Mouse (Mus musculus) kidney, embryonic 14.5 days (tissue): ENCODE results near the gene Ptpa. TPM values are rescaled to one million over a fixed set of nuclear protein-coding genes. Genes with fewer than 3 reads are reported as not detected.

Source experiments
- ATAC-seq: fragments of 200-750 bp; cut with Nextera tagmentation; 2 replicates; pipeline ENCODE4 v1.8.0; 2017; ENCODE audit warnings: moderate number of reproducible peaks, mild to moderate bottlenecking, moderate TSS enrichment, moderate library complexity; ENCODE audit not compliant: low FRiP score, low TSS enrichment
- H3K27ac ChIP-seq: fragments of 300-500 bp; sonication (generic); 2 replicates; pipeline ENCODE4 v1.5.1; 2014; ENCODE audit warnings: low read depth, mild to moderate bottlenecking, low read length, moderate library complexity, mixed read lengths
- H3K27me3 ChIP-seq: fragments of 300-500 bp; sonication (generic); 2 replicates; pipeline ENCODE4 v1.6.1; 2014; ENCODE audit warnings: mild to moderate bottlenecking, low read length; ENCODE audit not compliant: control insufficient read depth, insufficient read depth
- H3K36me3 ChIP-seq: fragments of 300-500 bp; sonication (generic); 2 replicates; pipeline ENCODE4 v1.6.1; 2014; ENCODE audit warnings: low read length, mixed read lengths; ENCODE audit not compliant: control insufficient read depth, insufficient read depth
- H3K4me1 ChIP-seq: fragments of 300-500 bp; sonication (generic); 2 replicates; pipeline ENCODE4 v1.6.1; 2014; ENCODE audit warnings: low read length, mixed read lengths; ENCODE audit not compliant: control insufficient read depth, insufficient read depth
- H3K4me2 ChIP-seq: fragments of 300-500 bp; sonication (generic); replicated peaks from 2 replicates; pipeline ENCODE4 v1.6.1; 2014; ENCODE audit warnings: low read depth, mild to moderate bottlenecking, low read length
- H3K4me3 ChIP-seq: fragments of 300-500 bp; sonication (generic); 2 replicates; pipeline ENCODE4 v1.5.1; 2014; ENCODE audit warnings: mild to moderate bottlenecking, low read length
- H3K9ac ChIP-seq: fragments of 300-500 bp; sonication (generic); 2 replicates; pipeline ENCODE4 v1.6.1; 2014; ENCODE audit warnings: low read depth, mild to moderate bottlenecking, low read length, moderate library complexity
- H3K9me3 ChIP-seq: fragments of 300-500 bp; sonication (generic); 2 replicates; pipeline ENCODE4 v1.6.1; 2016; ENCODE audit warnings: low read length; ENCODE audit not compliant: control insufficient read depth
- WGBS: fragments of 180-500 bp; shearing (Covaris S2); extraction: QIAGEN DNeasy Blood & Tissue Kit; methylation state at CpG from one replicate; pipeline ENCODE4 v1.1.7; 2014; 5-methylcytosine and 5-hydroxymethylcytosine counted together
- microRNA-seq: library from miRNA; unstranded; fragments of <30 nt; microRNA quantifications from one replicate; pipeline ENCODE4, GENCODE M21; 2016
- polyA plus RNA-seq: library from polyadenylated mRNA; unstranded; fragments of >200 nt; fragmentation: Nextera tagmentation; extraction: Ambion mirVana; gene quantifications from 2 replicates; pipeline ENCODE4 v1.2.1, GENCODE M21; 2014

Gene Ptpa
- polyA plus RNA-seq, 1 experiment from 2014 or later = 96.0 TPM

- no peak overlapping the region for H3K27ac ChIP-seq
- H3K36me3 ChIP-seq = no peaks in the 10 kb centered on the region
- H3K9me3 ChIP-seq = no peaks in the 10 kb centered on the region
- no peak overlapping the region for H3K4me2 ChIP-seq
- no peak overlapping the region for H3K9ac ChIP-seq
- ATAC-seq = no peak
- no peaks in the 10 kb centered on the region for H3K27me3 ChIP-seq
- no peak overlapping the region for H3K4me3 ChIP-seq
- WGBS = 37% methylated on average over 7 of the region's 7 CpGs
- 0 out of 2 replicates have a peak, but pooled peaks cover 7% of the 10 kb centered on the region for H3K4me1 ChIP-seq
Observed at GRCm38 (mm10) chr2:30487597-30487996, 71.8 kb downstream of the Ptpa start.

DNA sequence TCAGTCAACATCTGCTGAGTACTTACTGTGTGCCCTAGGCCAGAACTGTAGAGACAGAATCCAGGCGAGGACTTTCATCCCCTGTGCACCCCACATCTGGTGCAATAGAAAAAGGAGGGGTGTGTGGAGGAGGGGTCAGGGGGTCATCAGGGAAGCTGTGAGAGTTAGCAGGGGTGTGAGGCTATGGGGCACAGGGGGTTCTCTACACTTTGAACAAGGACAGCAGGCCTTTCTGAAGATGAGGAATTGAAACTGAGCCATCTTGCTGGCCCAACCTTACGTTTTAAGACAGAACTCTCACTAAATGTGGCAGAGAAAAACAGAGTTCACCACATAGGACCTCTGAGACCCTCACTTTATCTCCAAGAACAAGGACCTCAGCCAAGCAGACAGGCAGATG lies 74.5 kb downstream of the Ptpa start:
- H3K9ac ChIP-seq = no peak overlapping the region
- no peak overlapping the region for H3K4me3 ChIP-seq
- H3K27me3 ChIP-seq = no peaks in the 10 kb centered on the region
- H3K27ac ChIP-seq = no peak overlapping the region
- no peaks in the 10 kb centered on the region for H3K9me3 ChIP-seq
- H3K36me3 ChIP-seq = no peaks in the 10 kb centered on the region
- no peak overlapping the region for H3K4me2 ChIP-seq
- H3K4me1 ChIP-seq = no peaks in the 10 kb centered on the region
- 63% methylated on average over 2 of the region's 2 CpGs for WGBS
- no peak for ATAC-seq

DNA sequence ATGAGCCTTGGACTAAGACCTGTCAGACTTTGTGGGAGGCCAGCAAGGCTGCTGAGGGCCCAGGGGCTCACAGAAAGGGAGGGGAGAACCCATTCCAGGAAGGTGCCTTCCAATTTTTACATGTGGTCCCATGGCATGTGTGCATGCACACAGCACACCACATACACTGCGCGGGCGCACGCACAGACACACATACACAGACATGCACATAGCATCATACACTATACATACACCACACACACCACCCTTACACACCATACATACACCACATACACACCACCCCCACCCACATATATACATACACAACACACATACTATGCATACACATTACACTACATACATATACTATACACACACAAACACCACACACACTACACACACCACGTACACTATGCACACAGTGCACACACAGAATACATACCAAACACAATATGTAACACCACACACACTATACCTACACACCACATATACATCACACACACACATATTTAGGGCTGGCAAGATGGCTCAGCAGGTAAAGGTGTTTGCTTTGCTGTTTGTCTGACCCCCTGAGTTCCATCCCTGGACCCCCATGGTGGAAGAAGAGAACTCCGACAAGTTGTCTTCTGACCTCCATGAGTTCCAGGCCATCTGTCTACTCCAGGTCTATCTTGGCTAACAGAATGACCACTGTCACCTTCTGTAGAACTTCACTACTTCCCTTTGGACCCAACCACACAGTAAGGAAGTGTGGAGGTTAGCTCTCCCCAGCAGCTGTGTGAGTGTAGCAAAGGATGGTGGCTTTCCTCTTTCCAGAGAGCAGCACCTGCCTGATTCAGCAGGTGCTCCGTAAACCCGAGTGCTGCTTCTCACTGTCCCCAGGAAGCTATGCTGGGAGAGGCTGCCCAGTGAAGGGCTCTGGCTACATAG lies 79.4 kb downstream of the Ptpa start:
- Histone ChIP-seq H3K27me3 (no peaks in the 10 kb centered on the region), H3K9me3 (no peaks in the 10 kb centered on the region; the same call in 1 of the 2 replicates), H3K9ac (no peak overlapping the region), H3K36me3 (no peaks in the 10 kb centered on the region), H3K27ac (no peak overlapping the region), H3K4me2 (0 out of 2 replicates have a peak overlapping the region, but pooled peaks have one; percentile 33), H3K4me1 (peaks cover 5% of the 10 kb centered on the region; the same call in 1 of the 2 replicates), H3K4me3 (no peak overlapping the region)
- WGBS = 77% methylated on average over 8 of the region's 8 CpGs
- ATAC-seq = peak; percentile 44; the same call in 1 of the 2 replicates

DNA sequence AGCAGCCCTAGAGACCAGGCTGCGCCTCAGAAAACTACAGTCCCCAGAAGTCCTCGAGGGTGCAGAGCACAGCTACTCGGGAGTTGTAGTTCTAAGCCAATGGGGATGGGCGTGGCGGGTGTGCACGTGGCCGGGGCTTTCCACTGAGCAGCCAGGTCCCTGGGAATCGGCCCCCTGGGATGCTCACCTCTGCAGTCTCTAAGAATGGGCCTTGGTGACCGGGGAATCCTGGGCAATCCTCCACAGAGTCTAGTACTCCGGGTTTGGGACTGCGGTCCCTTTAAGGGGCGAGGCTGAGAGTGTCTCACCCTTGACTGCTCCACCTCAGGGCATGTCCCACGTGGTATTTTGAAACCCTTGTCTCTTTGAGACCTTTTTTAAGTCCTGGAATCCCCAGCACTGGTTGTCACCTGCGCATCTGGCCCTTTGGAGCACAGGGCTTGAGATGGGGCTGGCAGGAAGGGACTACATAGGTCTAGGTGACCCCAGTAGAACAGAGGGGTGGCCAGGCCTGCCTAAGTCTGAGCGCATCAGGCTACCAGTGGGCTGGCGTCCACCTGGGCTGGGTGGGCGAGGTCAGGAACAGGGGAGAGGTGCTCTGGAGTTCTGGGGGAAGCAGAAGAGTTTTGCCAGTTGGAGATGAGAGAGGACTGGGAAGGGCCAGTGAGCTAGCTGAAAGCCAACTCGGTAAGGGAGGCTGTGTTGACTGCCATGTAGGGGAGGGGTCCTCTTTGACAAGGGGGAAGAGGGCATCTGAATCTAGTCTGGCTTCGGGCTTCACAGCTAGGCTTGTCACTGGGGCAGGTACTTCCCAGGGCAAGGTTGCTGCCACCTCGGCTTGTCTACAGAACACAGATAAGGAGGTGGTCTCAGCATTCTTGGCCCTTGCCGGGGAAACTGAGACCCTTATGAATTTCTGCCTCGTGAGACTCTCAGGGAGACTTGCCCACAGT lies 80.3 kb downstream of the Ptpa start:
- ATAC-seq = peak; percentile 96
- H3K27ac ChIP-seq = no peak overlapping the region
- no peaks in the 10 kb centered on the region; the same call in 1 of the 2 replicates for H3K9me3 ChIP-seq
- no peaks in the 10 kb centered on the region for H3K27me3 ChIP-seq
- H3K36me3 ChIP-seq = no peaks in the 10 kb centered on the region
- H3K9ac ChIP-seq = peak overlapping the region; percentile 32; the same call in 1 of the 2 replicates
- peaks cover 5% of the 10 kb centered on the region; the same call in 1 of the 2 replicates for H3K4me1 ChIP-seq
- WGBS = 26% methylated on average over 22 of the region's 22 CpGs
- H3K4me2 ChIP-seq = peak overlapping the region; percentile 33
- peak overlapping the region; percentile 16 for H3K4me3 ChIP-seq

Small RNA genes lying within 50 kb of the gene (microRNA-seq; reads per million reads assigned to microRNA genes)
- not detected for gene Gm47292

Other genes with a start within 250 kb of the Ptpa start
- 20.3 and 22.1 TPM in 2 replicates for gene Endog, start 244.5 kb upstream of the Ptpa start, polyA plus RNA-seq
- gene Spout1, start 237.6 kb upstream of the Ptpa start, polyA plus RNA-seq = 58.2 and 77.0 TPM in 2 replicates
- 10.0 and 11.4 TPM in 2 replicates for gene Kyat1, start 210.2 kb upstream of the Ptpa start, polyA plus RNA-seq
- 49.4 and 51.1 TPM in 2 replicates for gene Lrrc8a, start 178.3 kb upstream of the Ptpa start, polyA plus RNA-seq
- 0.07 and 0.26 TPM in 2 replicates for gene Gm28035, start 175.5 kb upstream of the Ptpa start, polyA plus RNA-seq
- 7.7 and 11.5 TPM in 2 replicates for gene Phyhd1, start 149.8 kb upstream of the Ptpa start, polyA plus RNA-seq
- not detected in 2 replicates for gene Gm28038, start 135.0 kb upstream of the Ptpa start, polyA plus RNA-seq
- gene Dolk, start 129.7 kb upstream of the Ptpa start, polyA plus RNA-seq = 25.2 and 34.4 TPM in 2 replicates
- 35.2 and 54.4 TPM in 2 replicates for gene Nup188, start 129.6 kb upstream of the Ptpa start, polyA plus RNA-seq
- gene Sh3glb2, start 56.7 kb upstream of the Ptpa start, polyA plus RNA-seq = 69.4 and 70.9 TPM in 2 replicates
- gene Miga2, start 51.8 kb upstream of the Ptpa start, polyA plus RNA-seq = 14.5 and 25.0 TPM in 2 replicates
- 31.0 and 34.7 TPM in 2 replicates for gene Dolpp1, start 23.8 kb upstream of the Ptpa start, polyA plus RNA-seq
- 21.4 and 30.6 TPM in 2 replicates for gene Crat, start 226 bp upstream of the Ptpa start, polyA plus RNA-seq
- 5.5 and 7.2 TPM in 2 replicates for gene Ier5l, start 58.2 kb downstream of the Ptpa start, polyA plus RNA-seq
- gene Cstad, start 179.0 kb downstream of the Ptpa start, polyA plus RNA-seq = 0.91 and 1.7 TPM in 2 replicates